Mouse (Mus musculus): ENCODE results near the gene Prkd1. TPM values are rescaled to one million over a fixed set of nuclear protein-coding genes. Genes with fewer than 3 reads are reported as not detected.

Gene Prkd1
- 0.69 and 0.80 TPM in 2 replicates for polyA plus RNA-seq (2012; rRNA removed)

DNA sequence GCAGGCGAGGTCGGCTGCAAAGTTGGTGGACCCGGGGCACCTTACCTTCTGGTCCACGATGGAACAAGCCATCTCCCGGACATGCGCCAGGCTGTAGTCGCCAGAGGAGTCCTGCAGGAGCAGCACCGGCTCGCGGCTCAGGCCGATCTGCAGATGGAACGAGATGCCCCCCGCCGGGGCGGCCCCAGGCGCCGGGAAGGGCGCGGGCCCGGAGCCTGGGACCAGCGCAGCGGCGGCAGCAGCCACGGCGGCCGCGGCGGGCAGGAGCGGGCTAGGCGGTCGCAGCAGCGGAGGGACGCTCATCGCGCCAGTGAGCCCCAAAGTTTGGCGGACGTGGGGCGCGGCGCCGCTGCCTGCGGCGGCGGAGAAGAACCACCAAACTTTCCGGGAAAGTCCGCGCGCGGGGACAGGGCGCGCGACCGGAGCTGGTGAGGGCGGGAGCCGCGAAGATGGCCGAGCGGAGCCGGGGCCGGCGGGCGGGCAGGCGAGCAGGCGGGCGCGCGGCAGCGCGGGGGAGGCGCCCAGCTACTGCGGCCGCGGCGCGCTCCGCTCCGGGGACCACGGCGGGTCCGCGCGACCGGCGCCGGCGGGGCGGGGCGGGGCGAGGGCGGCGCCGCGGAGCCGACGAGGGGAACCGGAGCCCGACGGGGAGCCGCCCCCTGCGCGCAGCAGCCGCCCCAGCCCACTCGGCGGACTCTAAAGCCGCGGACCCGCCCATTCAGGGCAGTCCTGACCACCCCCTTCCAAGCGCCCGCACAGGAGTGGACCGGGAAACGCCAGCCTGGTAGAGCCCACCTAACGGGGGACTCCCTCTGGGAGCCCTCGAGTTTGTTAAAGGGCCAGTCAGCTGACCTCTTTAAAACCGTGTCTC is at the start of gene Prkd1:
Prkd1 (minus strand) TSS at position 428 of the 871 bp plus-strand sequence.

All from liver, embryonic 14 days (tissue).